Mouse (Mus musculus) left cerebral cortex, postnatal 10 days (tissue): ENCODE measurements around the gene Vkorc1. TPM values are rescaled to one million over a fixed set of nuclear protein-coding genes. Genes with fewer than 3 reads are reported as not detected.

Experiments used
- total RNA-seq, 2 experiments: library from RNA; stranded (reverse); gene quantifications; 2 replicates each; pipeline ENCODE4 v1.2.3; 2021

Vkorc1 gene
- total RNA-seq, 2 experiments from 2014 or later: 23.9 to 24.6 TPM

Other genes with a start within 250 kb of the Vkorc1 start
- 10 to 100 TPM; 55.1 to 55.9 TPM for gene Bcl7c, start 186.7 kb downstream of the Vkorc1 start, total RNA-seq
- gene Ctf1, start 182.9 kb downstream of the Vkorc1 start, total RNA-seq: 1 to 10 TPM; 2.9 to 4.5 TPM
- not detected for gene Ctf2, start 163.5 kb downstream of the Vkorc1 start, total RNA-seq
- 100 to 1,000 TPM in 1 of 2 experiments, 10 to 100 TPM in 1; 99.3 to 107 TPM for gene Fbxl19, start 151.1 kb downstream of the Vkorc1 start, total RNA-seq
- 10 to 100 TPM; 17.4 to 19.6 TPM for gene Orai3, start 125.8 kb downstream of the Vkorc1 start, total RNA-seq
- 10 to 100 TPM; 35.0 to 40.9 TPM for gene Setd1a, start 118.9 kb downstream of the Vkorc1 start, total RNA-seq
- 1 to 10 TPM; 3.0 to 4.7 TPM for gene Gm49388, start 110.0 kb downstream of the Vkorc1 start, total RNA-seq
- gene Hsd3b7, start 95.0 kb downstream of the Vkorc1 start, total RNA-seq: 1 to 10 TPM; 2.4 to 4.5 TPM
- gene Stx4a, start 71.3 kb downstream of the Vkorc1 start, total RNA-seq: 10 to 100 TPM; 48.0 to 52.9 TPM
- 100 to 1,000 TPM; 340 to 347 TPM for gene Stx1b, start 71.1 kb downstream of the Vkorc1 start, total RNA-seq
- 10 to 100 TPM; 24.7 to 24.8 TPM for gene Zfp646, start 19.4 kb downstream of the Vkorc1 start, total RNA-seq
- 10 to 100 TPM; 23.3 to 26.0 TPM for gene Zfp668, start 18.8 kb downstream of the Vkorc1 start, total RNA-seq
- gene Prss53, start 4.6 kb downstream of the Vkorc1 start, total RNA-seq: under 1 TPM; 0.49 to 0.73 TPM
- gene Gm21974, start 163 bp downstream of the Vkorc1 start, total RNA-seq: not detected
- 10 to 100 TPM; 43.0 to 43.2 TPM for gene Bckdk, start 8.5 kb upstream of the Vkorc1 start, total RNA-seq
- gene Kat8, start 16.9 kb upstream of the Vkorc1 start, total RNA-seq: 10 to 100 TPM; 24.2 to 26.9 TPM
- under 1 TPM; 0.64 to 0.81 TPM for gene Prss8, start 34.5 kb upstream of the Vkorc1 start, total RNA-seq
- gene Prss36, start 51.1 kb upstream of the Vkorc1 start, total RNA-seq: 10 to 100 TPM; 12.2 to 14.4 TPM
- gene Fus, start 71.8 kb upstream of the Vkorc1 start, total RNA-seq: 100 to 1,000 TPM; 387 to 389 TPM
- 1 to 10 TPM; 3.7 to 5.5 TPM for gene Pycard, start 98.2 kb upstream of the Vkorc1 start, total RNA-seq
- gene Trim72, start 108.3 kb upstream of the Vkorc1 start, total RNA-seq: under 1 TPM; 0.39 to 0.62 TPM
- 1 to 10 TPM; 8.5 to 8.7 TPM for gene Itgam, start 167.0 kb upstream of the Vkorc1 start, total RNA-seq
- gene Gm49368, start 167.1 kb upstream of the Vkorc1 start, total RNA-seq: under 1 TPM in 1 of 2 experiments, not detected in 1; 0.09 TPM
- gene Itgax, start 233.9 kb upstream of the Vkorc1 start, total RNA-seq: under 1 TPM in 1 of 2 experiments, not detected in 1; 0.30 TPM